Mouse (Mus musculus) testis, adult 2 months (tissue): ENCODE results near the gene Cst13.

Source experiments
- CTCF ChIP-seq: fragments of 200-500 bp; IDR thresholded peaks from 2 replicates; pipeline ENCODE4 v1.5.1; 2012; ENCODE audit warnings: low read depth, mild to moderate bottlenecking, inconsistent platforms, low read length, moderate library complexity; ENCODE audit not compliant: control insufficient read depth, insufficient read depth, insufficient replicate concordance
- POLR2A ChIP-seq: fragments of 200-500 bp; IDR thresholded peaks from 2 replicates; pipeline ENCODE4 v1.6.1; 2012; ENCODE audit warnings: low read depth, mild to moderate bottlenecking, inconsistent platforms, low read length, moderate library complexity; ENCODE audit not compliant: control insufficient read depth

DNA sequence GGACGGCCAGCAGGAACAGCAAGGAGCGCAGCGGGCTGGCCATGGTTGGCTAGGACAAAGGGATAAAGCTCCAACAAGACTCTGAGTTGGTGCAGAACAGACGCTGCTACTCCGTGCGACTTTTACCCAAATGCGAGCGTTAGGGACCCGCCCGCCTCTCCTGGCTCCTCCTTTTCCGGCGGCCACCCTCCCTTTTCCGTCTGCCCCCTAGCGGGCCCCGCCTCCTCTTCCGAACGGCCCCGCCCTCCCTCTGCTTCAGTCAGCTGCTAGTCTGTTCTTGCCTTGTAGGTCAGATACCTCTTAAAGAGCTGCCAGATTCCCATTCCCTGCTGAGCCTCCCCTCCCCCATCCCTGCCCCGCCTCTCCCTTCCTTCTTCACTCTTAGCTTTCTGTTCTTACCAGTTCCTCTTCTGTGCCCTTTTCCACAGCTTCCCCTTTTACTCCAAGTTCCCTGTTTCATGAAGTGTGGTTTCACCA is 55.5 kb downstream of the Cst13 start, which contains the start of gene Cst3:
- peak; percentile 62 for TF ChIP-seq POLR2A
- no peak for TF ChIP-seq CTCF
